In the genomic region with DNA sequence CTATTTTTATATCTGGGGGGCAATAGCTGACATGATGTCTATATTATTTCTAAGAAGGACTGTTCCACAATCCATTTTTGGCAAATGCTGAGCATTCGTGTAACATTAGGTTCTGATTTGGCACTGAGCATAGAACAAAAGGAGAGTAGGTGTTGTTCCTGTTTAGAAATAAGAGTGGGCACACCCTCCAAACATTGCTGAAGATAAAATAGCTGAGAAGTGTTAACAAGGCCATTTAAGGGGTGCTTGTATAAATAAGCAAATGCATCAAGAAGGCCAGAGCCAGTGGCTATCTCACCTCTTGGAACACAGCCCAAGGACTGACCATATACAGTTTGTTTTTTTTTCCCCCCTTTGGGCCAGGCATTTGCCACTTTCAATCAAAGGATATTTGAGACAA, we compare ENCODE assay signal across 13 mouse cellular contexts. TPM values are rescaled to one million over a fixed set of nuclear protein-coding genes. Genes with fewer than 3 reads are reported as not detected.
"Had no signal": no experiment of that assay in that cellular context is flagged by ENCODE, and none has a peak within 500 bp of the region (broad histone marks: within the 10 kb centered on the region; RNA-seq: fewer than 3 reads in every experiment).

No protein-coding gene starts in this region.

- H3K27ac ChIP-seq: kidney, embryonic 15.5 days; limb, embryonic 15.5 days; liver, embryonic 12.5 days; midbrain, embryonic 10.5 days; neural tube, embryonic 12.5 days; stomach, embryonic 15.5 days had no signal

- DNase-seq: kidney, adult 2 months; kidney, postnatal 14 days; midbrain, embryonic 14.5 days; thymus, postnatal 36 days had no signal

- H3K36me3 ChIP-seq: kidney, embryonic 15.5 days; limb, embryonic 15.5 days; liver, embryonic 12.5 days; midbrain, embryonic 10.5 days; neural tube, embryonic 12.5 days; stomach, embryonic 15.5 days had no signal

- ATAC-seq: intestine, embryonic 16.5 days; liver, embryonic 12.5 days had no signal

- H3K27me3 ChIP-seq: kidney, embryonic 15.5 days; limb, embryonic 15.5 days; liver, embryonic 12.5 days; neural tube, embryonic 12.5 days; stomach, embryonic 15.5 days had no signal

- H3K9me3 ChIP-seq: kidney, embryonic 15.5 days; limb, embryonic 15.5 days; liver, embryonic 12.5 days; midbrain, embryonic 10.5 days; neural tube, embryonic 12.5 days; stomach, embryonic 15.5 days had no signal

- H3K4me3 ChIP-seq: kidney, embryonic 15.5 days; limb, embryonic 15.5 days; liver, embryonic 12.5 days; midbrain, embryonic 10.5 days; neural tube, embryonic 12.5 days; stomach, embryonic 15.5 days had no signal

- H3K4me2 ChIP-seq: kidney, embryonic 15.5 days; limb, embryonic 15.5 days; liver, embryonic 12.5 days; neural tube, embryonic 12.5 days; stomach, embryonic 15.5 days had no signal

- H3K9ac ChIP-seq: kidney, embryonic 15.5 days; limb, embryonic 15.5 days; liver, embryonic 12.5 days; neural tube, embryonic 12.5 days; stomach, embryonic 15.5 days had no signal

- H3K4me1 ChIP-seq: kidney, embryonic 15.5 days; liver, embryonic 12.5 days; midbrain, embryonic 10.5 days; neural tube, embryonic 12.5 days; stomach, embryonic 15.5 days had no signal

RNA-seq across cellular contexts. Expression of a gene that starts 35.1 kb away (rescaled TPM):
- total RNA-seq: monocyte, adult 5-6 weeks; neutrophil, adult 5-6 weeks had no signal
